In the genomic region with DNA sequence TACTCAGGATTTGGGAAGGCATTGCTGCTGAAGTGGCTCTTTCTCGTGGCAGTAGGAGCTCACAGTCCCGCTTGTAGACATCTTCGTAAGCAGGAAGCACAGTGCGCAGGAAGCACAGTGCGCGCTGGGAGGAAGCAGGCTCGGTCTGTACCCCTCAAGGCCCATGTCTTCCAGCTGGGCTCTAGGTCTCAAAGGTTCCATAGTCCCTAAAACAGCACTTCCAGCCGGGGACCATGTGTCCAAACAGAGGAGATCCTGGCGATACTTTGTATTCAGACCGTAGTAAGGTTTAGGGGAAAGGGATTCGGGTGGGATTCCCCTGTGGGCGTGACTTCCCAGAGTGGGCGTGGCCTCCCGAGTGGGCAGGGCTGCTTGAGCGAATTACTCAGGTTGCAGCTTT, we compare ENCODE assay signal across 8 mouse cellular contexts. TPM values are rescaled to one million over a fixed set of nuclear protein-coding genes. Genes with fewer than 3 reads are reported as not detected.
DNase-seq lines count a peak whose midpoint lies in the region; ATAC-seq and TF ChIP-seq lines count a peak whose summit lies in the region.

No protein-coding gene starts in this region.

- H3K36me3 ChIP-seq in neural tube, embryonic 11.5 days (ENCODE audit: control insufficient read depth, insufficient read depth, low read length), result no peaks in the 10 kb centered on the region
- H3K36me3 ChIP-seq in embryonic facial prominence, embryonic 11.5 days (replicated peaks; ENCODE audit: control insufficient read depth, insufficient read depth, low read depth, low read length), result no peaks in the 10 kb centered on the region
- H3K36me3 ChIP-seq in limb, embryonic 14.5 days (ENCODE audit: control insufficient read depth, insufficient read depth, low read length), result no peaks in the 10 kb centered on the region
- no peaks in the 10 kb centered on the region for H3K36me3 ChIP-seq in midbrain, embryonic 16.5 days (ENCODE audit: control insufficient read depth, insufficient read depth, low read length)

- H3K9me3 ChIP-seq in neural tube, embryonic 11.5 days (ENCODE audit: control insufficient read depth, low read length), result no peaks in the 10 kb centered on the region
- H3K9me3 ChIP-seq in embryonic facial prominence, embryonic 11.5 days (replicated peaks; ENCODE audit: control insufficient read depth, low read length), result no peaks in the 10 kb centered on the region
- H3K9me3 ChIP-seq in limb, embryonic 14.5 days (ENCODE audit: control insufficient read depth, low read length), result no peaks in the 10 kb centered on the region
- H3K9me3 ChIP-seq in midbrain, embryonic 16.5 days (replicated peaks; ENCODE audit: control insufficient read depth, low read length, poor library complexity, severe bottlenecking), result no peaks in the 10 kb centered on the region; the same call in 1 of the 2 replicates

- no peak overlapping the region for H3K27ac ChIP-seq in neural tube, embryonic 11.5 days (ENCODE audit: low read depth, low read length)
- peak overlapping the region; percentile 56; the same call in 1 of the 2 replicates for H3K27ac ChIP-seq in embryonic facial prominence, embryonic 11.5 days (replicated peaks; ENCODE audit: low read depth, low read length)
- peak overlapping the region; percentile 74 for H3K27ac ChIP-seq in limb, embryonic 14.5 days (replicated peaks; ENCODE audit: low read depth, low read length)
- H3K27ac ChIP-seq in midbrain, embryonic 16.5 days (ENCODE audit: low read length), result no peak overlapping the region

- no peak overlapping the region for H3K9ac ChIP-seq in neural tube, embryonic 11.5 days (ENCODE audit: low read length)
- H3K9ac ChIP-seq in embryonic facial prominence, embryonic 11.5 days (replicated peaks; ENCODE audit: low read length), result peak overlapping the region; percentile 39
- peak overlapping the region; percentile 31; the same call in 1 of the 2 replicates for H3K9ac ChIP-seq in limb, embryonic 14.5 days (ENCODE audit: low read depth, low read length, severe bottlenecking)
- no peak overlapping the region for H3K9ac ChIP-seq in midbrain, embryonic 16.5 days (ENCODE audit: low read depth, low read length)

- ATAC-seq in neural tube, embryonic 11.5 days (ENCODE audit: insufficient read depth, low FRiP score, low TSS enrichment), result no peak
- ATAC-seq in embryonic facial prominence, embryonic 11.5 days (replicated peaks; ENCODE audit: insufficient number of reproducible peaks, low FRiP score, low TSS enrichment, low read depth), result no peak
- ATAC-seq in hematopoietic stem cell, adult 5-6 weeks (replicated peaks in 1 of 2; ENCODE audit: insufficient read depth in 1 of 2, low FRiP score in 2 of 2, low TSS enrichment in 1 of 2, low read depth in 1 of 2, poor library complexity in 2 of 2, severe bottlenecking in 2 of 2), result peak; percentile 58 to 63; a peak in 3 of 4 replicates
- ATAC-seq in limb, embryonic 14.5 days (ENCODE audit: low FRiP score, low read depth), result peak; percentile 48; the same call in 1 of the 2 replicates
- no peak for ATAC-seq in midbrain, embryonic 16.5 days

- no peaks in the 10 kb centered on the region; the same call in 1 of the 2 replicates for H3K4me1 ChIP-seq in neural tube, embryonic 11.5 days (ENCODE audit: control insufficient read depth, insufficient read depth, low read length)
- no peaks in the 10 kb centered on the region for H3K4me1 ChIP-seq in embryonic facial prominence, embryonic 11.5 days (ENCODE audit: control insufficient read depth, insufficient read depth, low read length)
- H3K4me1 ChIP-seq in limb, embryonic 14.5 days (ENCODE audit: control insufficient read depth, insufficient read depth, low read length), result peaks cover 16% of the 10 kb centered on the region; the same call in 1 of the 2 replicates
- peaks cover 10% of the 10 kb centered on the region for H3K4me1 ChIP-seq in midbrain, embryonic 16.5 days (ENCODE audit: control insufficient read depth, insufficient read depth, low read length)

- intact Hi-C loops in left cerebral cortex, postnatal 4 days (cut with DNase I), result loop anchor here (5.0 to 10.0 kb wide), 2 partner anchors 58 to 290 kb away; a partner anchor contains a TSS

- H3K27me3 ChIP-seq in neural tube, embryonic 11.5 days (ENCODE audit: control insufficient read depth, insufficient read depth, low read length), result no peaks in the 10 kb centered on the region
- no peaks in the 10 kb centered on the region for H3K27me3 ChIP-seq in embryonic facial prominence, embryonic 11.5 days (ENCODE audit: control insufficient read depth, insufficient read depth, low read length)
- H3K27me3 ChIP-seq in limb, embryonic 14.5 days (ENCODE audit: control insufficient read depth, insufficient read depth, low read length), result no peaks in the 10 kb centered on the region
- H3K27me3 ChIP-seq in midbrain, embryonic 16.5 days (ENCODE audit: control insufficient read depth, insufficient read depth, low read depth, low read length), result no peaks in the 10 kb centered on the region

- H3K4me3 ChIP-seq in neural tube, embryonic 11.5 days (ENCODE audit: low read depth, low read length), result no peak overlapping the region
- H3K4me3 ChIP-seq in embryonic facial prominence, embryonic 11.5 days (ENCODE audit: low read depth, low read length), result peak overlapping the region; percentile 12; the same call in 1 of the 2 replicates
- H3K4me3 ChIP-seq in limb, embryonic 14.5 days (replicated peaks; ENCODE audit: low read length), result peak overlapping the region; percentile 25
- H3K4me3 ChIP-seq in midbrain, embryonic 16.5 days (ENCODE audit: low read depth, low read length), result no peak overlapping the region

- TF ChIP-seq POLR2A in limb, embryonic 14.5 days (IDR thresholded peaks at IDR 0.05; ENCODE audit: borderline replicate concordance, extremely low read depth, insufficient read depth, insufficient read length), result no peak

- 61% methylated on average over 15 of the region's 15 CpGs for WGBS in neural tube, embryonic 11.5 days
- WGBS in embryonic facial prominence, embryonic 11.5 days, result 28% methylated on average over 15 of the region's 15 CpGs
- 31% methylated on average over 15 of the region's 15 CpGs for WGBS in limb, embryonic 14.5 days
- WGBS in midbrain, embryonic 16.5 days, result 53% methylated on average over 15 of the region's 15 CpGs

- DNase-seq in neural tube, embryonic 11.5 days (ENCODE audit: low spot score), result peak; percentile 43
- no peak for DNase-seq in neural tube, embryonic 10.5 days (ENCODE audit: extremely low spot score, low spot score)
- peak; percentile 59 for DNase-seq in embryonic facial prominence, embryonic 11.5 days (ENCODE audit: low spot score)
- DNase-seq in limb, embryonic 14.5 days (ENCODE audit: low spot score), result peak; percentile 51
- DNase-seq in left cerebral cortex, postnatal 4 days, result no peak
- no peak for DNase-seq in c-Kit-positive CD71-positive TER-119-positive erythroid progenitor cells, embryonic 14.5 days (ENCODE audit: low spot score)

- H3K4me2 ChIP-seq in neural tube, embryonic 11.5 days (ENCODE audit: low read depth), result peak overlapping the region; percentile 28
- H3K4me2 ChIP-seq in embryonic facial prominence, embryonic 11.5 days (ENCODE audit: low read depth, low read length), result peak overlapping the region; percentile 38
- H3K4me2 ChIP-seq in limb, embryonic 14.5 days (replicated peaks; ENCODE audit: low read depth, low read length, severe bottlenecking), result peak overlapping the region; percentile 48
- peak overlapping the region; percentile 28; the same call in 1 of the 2 replicates for H3K4me2 ChIP-seq in midbrain, embryonic 16.5 days (ENCODE audit: low read length)

RNA-seq across cellular contexts. Expression of a gene that starts 24.5 kb away (rescaled TPM):
- polyA plus RNA-seq in neural tube, embryonic 11.5 days (2014; fragmentation: Nextera tagmentation; extraction: Ambion mirVana), result 173 and 183 TPM in 2 replicates
- polyA plus RNA-seq in embryonic facial prominence, embryonic 11.5 days (2014; fragmentation: Nextera tagmentation; extraction: Ambion mirVana), result 182 TPM in 2 replicates
- 149 and 171 TPM in 2 replicates for total RNA-seq in hematopoietic stem cell, adult 5-6 weeks (2017)
- 76.5 and 78.7 TPM in 2 replicates for polyA plus RNA-seq in limb, embryonic 14.5 days (2012; rRNA removed)
- polyA plus RNA-seq in limb, embryonic 14.5 days (2014; fragmentation: Nextera tagmentation; extraction: Ambion mirVana), result 125 and 136 TPM in 2 replicates
- polyA plus RNA-seq in midbrain, embryonic 16.5 days (2015; fragmentation: Nextera tagmentation; extraction: Ambion mirVana), result 103 and 108 TPM in 2 replicates
- 100 to 1,000 TPM in 1 of 2 experiments, 10 to 100 TPM in 1; 94.9 to 103 TPM for total RNA-seq in left cerebral cortex, postnatal 4 days (2021)

RNA-seq across cellular contexts. Expression of a gene that starts 60.0 kb away (rescaled TPM):
- polyA plus RNA-seq in neural tube, embryonic 11.5 days (2014; fragmentation: Nextera tagmentation; extraction: Ambion mirVana), result 41.5 and 44.2 TPM in 2 replicates
- 25.4 and 28.3 TPM in 2 replicates for polyA plus RNA-seq in embryonic facial prominence, embryonic 11.5 days (2014; fragmentation: Nextera tagmentation; extraction: Ambion mirVana)
- 15.1 and 16.7 TPM in 2 replicates for total RNA-seq in hematopoietic stem cell, adult 5-6 weeks (2017)
- polyA plus RNA-seq in limb, embryonic 14.5 days (2012; rRNA removed), result 72.5 and 85.2 TPM in 2 replicates
- polyA plus RNA-seq in limb, embryonic 14.5 days (2014; fragmentation: Nextera tagmentation; extraction: Ambion mirVana), result 38.7 and 40.3 TPM in 2 replicates
- 60.7 and 63.4 TPM in 2 replicates for polyA plus RNA-seq in midbrain, embryonic 16.5 days (2015; fragmentation: Nextera tagmentation; extraction: Ambion mirVana)
- 100 to 1,000 TPM; 127 to 130 TPM for total RNA-seq in left cerebral cortex, postnatal 4 days (2021)

Comparison
In these comparisons a context has a peak if more than half of its experiments do, and no peak if none do; other contexts are left out.
1. DNase-seq: peak in neural tube, embryonic 11.5 days (single experiment), embryonic facial prominence, embryonic 11.5 days (single experiment) and limb, embryonic 14.5 days (single experiment); none in neural tube, embryonic 10.5 days (single experiment), left cerebral cortex, postnatal 4 days (single experiment) and c-Kit-positive CD71-positive TER-119-positive erythroid progenitor cells, embryonic 14.5 days (single experiment).
2. ATAC-seq: peak in hematopoietic stem cell, adult 5-6 weeks (2 of 2) and limb, embryonic 14.5 days (single experiment); none in neural tube, embryonic 11.5 days (single experiment), embryonic facial prominence, embryonic 11.5 days (single experiment) and midbrain, embryonic 16.5 days (single experiment).
3. H3K27ac ChIP-seq: peak in embryonic facial prominence, embryonic 11.5 days (single experiment) and limb, embryonic 14.5 days (single experiment); none in neural tube, embryonic 11.5 days (single experiment) and midbrain, embryonic 16.5 days (single experiment).
4. H3K4me3 ChIP-seq: peak in embryonic facial prominence, embryonic 11.5 days (single experiment) and limb, embryonic 14.5 days (single experiment); none in neural tube, embryonic 11.5 days (single experiment) and midbrain, embryonic 16.5 days (single experiment).
5. H3K9ac ChIP-seq: peak in embryonic facial prominence, embryonic 11.5 days (single experiment) and limb, embryonic 14.5 days (single experiment); none in neural tube, embryonic 11.5 days (single experiment) and midbrain, embryonic 16.5 days (single experiment).
6. Peak in every context shown above with its lines, with median percentiles within 50 percentile points of each other: H3K4me2 ChIP-seq.